Mouse (Mus musculus) olfactory bulb, adult 2 months (tissue): ENCODE results near the gene Slc16a3.

ENCODE experiments used
- CTCF ChIP-seq: fragments of 200-500 bp; IDR thresholded peaks from 2 replicates; pipeline ENCODE4 v1.5.1; 2012; ENCODE audit warnings: low read depth, mild to moderate bottlenecking, low read length, moderate library complexity; ENCODE audit not compliant: insufficient read depth
- POLR2A ChIP-seq: fragments of 200-500 bp; IDR thresholded peaks from 2 replicates; pipeline ENCODE4 v1.6.1; 2012; ENCODE audit warnings: mild to moderate bottlenecking, low read depth, low read length, moderate library complexity; ENCODE audit not compliant: insufficient read depth

GRCm38 (mm10) chr11:120922528-120922927, 25.8 kb upstream of the Slc16a3 start:
- no peak for TF ChIP-seq CTCF
- no peak for TF ChIP-seq POLR2A
